Mouse (Mus musculus): ENCODE data around the gene Epb41l2.

The Epb41l2 gene

GRCm38 (mm10) chr10:25499323-25500071, 139.9 kb downstream of the Epb41l2 start:
- DNase-seq (ENCODE audit: low read depth, low spot score): no peak

- DNase-seq (ENCODE audit: low read depth, low spot score): no peak
Observed at GRCm38 (mm10) chr10:25503250-25503649, 143.7 kb downstream of the Epb41l2 start.

GRCm38 (mm10) chr10:25513821-25514220, 154.2 kb downstream of the Epb41l2 start:
- no peak for DNase-seq (ENCODE audit: low read depth, low spot score)

- no peak for DNase-seq (ENCODE audit: low read depth, low spot score)
Observed at GRCm38 (mm10) chr10:25519954-25520353, 160.4 kb downstream of the Epb41l2 start.

DNA sequence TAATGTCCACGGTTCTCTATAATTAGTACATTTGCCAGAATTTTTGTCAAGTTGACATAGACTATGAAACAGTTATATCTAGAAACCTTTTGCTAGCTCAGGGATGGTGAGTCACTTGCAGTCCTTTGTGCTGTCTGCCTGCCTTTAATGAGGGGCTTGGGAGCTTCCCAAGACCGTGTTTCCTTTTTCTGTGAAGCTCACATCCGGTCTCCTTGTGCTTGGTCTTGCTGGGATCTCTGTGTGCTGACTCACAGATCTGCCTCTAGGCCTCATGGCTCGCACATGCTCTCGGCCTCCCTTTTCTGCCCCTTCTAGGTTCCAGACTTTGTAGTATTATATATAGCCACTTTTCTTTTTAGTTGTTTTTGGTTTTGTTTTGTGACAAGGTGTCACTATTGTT, 160.8 kb downstream of the Epb41l2 start:
- DNase-seq (ENCODE audit: low read depth, low spot score): no peak

DNA sequence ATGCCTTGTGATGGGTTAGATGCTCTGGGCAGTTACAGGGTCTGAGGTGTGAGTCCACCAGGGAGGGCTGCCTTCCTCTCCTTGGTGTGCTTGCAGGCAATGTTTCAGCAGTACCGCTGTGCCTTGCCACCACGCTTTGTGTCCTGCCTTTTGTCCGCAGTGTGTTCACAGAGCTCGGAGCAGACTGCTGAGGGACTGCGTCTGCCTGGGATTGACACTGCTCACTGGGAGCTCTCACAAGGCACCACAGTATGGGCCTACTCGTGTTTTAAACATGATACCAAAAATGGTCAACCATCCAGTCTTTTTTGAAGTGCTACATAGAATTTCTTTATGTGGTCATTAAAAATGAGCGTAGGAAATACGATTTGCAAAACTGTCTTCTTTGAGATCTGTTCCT, 164.1 kb downstream of the Epb41l2 start:
- no peak for DNase-seq (ENCODE audit: low read depth, low spot score)

DNA sequence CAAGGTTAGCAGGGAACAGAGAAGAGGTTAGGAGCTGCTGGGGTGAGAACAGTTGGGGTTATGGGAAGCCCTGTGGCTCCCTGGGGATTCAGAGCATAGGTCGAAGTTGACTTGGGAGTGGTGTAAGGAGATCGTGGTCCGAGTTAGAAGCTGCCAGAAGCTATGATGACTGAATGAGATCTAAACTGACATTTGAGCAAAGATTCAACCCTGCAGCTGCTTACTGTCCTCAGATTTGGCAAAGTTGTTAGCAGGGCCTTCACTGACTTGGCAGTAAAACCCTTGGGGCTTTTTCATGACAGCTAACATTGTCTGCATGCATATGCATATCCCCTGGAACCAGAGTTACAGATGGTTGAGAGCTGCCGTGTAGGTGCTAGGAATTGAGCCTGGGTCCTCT, 166.6 kb downstream of the Epb41l2 start:
- DNase-seq (ENCODE audit: low read depth, low spot score): peak; percentile 16

DNA sequence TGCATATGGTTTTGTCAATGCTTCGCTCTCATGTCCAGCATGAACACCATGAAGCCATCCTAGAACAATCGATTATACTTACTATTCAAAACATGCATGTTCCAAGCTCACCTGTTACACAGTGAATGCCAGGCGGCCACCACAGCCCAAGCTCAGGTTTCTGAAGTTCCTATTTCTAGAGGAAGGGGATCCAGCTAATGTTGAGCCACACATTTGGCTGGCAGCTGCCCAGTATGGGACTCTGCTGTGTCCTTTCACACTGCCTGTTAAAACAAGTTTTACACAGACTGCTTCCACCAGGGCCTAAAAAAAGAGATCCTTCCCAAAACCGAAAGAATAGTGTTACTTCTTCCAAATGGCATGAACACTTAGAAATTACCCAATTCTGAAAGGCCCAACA, 167.0 kb downstream of the Epb41l2 start:
- no peak for DNase-seq (ENCODE audit: low read depth, low spot score)

GRCm38 (mm10) chr10:25527126-25527525, 167.5 kb downstream of the Epb41l2 start:
- peak; percentile 51 for DNase-seq (ENCODE audit: low read depth, low spot score)

GRCm38 (mm10) chr10:25531335-25531734, 171.7 kb downstream of the Epb41l2 start:
- DNase-seq (ENCODE audit: low read depth, low spot score): no peak

DNA sequence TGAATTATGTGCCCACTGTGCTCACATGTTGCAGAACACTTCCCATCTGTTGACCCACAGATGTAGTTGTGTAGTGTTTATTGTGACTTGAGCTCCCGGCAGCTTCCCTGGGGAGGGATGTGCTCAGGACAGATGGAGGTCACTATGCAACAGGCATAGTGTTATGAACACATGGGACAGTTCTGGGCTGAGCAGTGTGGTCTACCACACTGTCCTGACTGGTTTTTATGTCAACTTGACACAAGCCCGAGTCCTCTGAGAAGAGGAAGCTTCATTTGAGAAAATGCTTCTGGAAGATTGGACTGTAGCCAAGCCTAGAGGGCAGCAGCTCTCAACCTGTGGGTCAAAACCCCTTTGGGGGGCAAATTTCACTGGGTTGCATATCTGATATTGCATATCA, 173.5 kb downstream of the Epb41l2 start:
- no peak for DNase-seq (ENCODE audit: low read depth, low spot score)

GRCm38 (mm10) chr10:25533513-25534246, 174.1 kb downstream of the Epb41l2 start:
- no peak for DNase-seq (ENCODE audit: low read depth, low spot score)

- DNase-seq (ENCODE audit: low read depth, low spot score): no peak
Observed at GRCm38 (mm10) chr10:25534467-25534866, 174.9 kb downstream of the Epb41l2 start.

- no peak for DNase-seq (ENCODE audit: low read depth, low spot score)
Observed at GRCm38 (mm10) chr10:25535891-25536331, 176.3 kb downstream of the Epb41l2 start, which contains the start of gene Smlr1. Gene Smlr1 (minus strand): TSS chr10:25536267.

DNA sequence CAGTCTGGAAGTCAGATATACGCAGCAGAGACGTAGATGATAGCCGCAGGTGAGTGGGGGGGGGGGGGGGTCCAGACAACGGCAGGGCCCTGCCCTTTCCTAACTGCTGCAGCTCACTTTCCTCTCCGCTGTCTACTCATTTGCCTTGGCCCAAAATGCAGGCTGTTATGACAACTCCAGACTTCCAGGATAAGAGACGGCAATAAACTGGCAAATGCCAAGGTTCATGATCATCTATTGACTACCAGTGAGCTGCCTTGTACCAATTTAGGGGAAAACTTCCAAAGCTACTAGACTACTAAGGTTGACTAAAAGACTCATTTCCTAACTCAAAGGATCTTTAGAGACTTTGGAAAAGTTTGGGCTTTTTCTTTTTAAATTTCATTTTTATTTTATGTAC, 177.0 kb downstream of the Epb41l2 start:
- no peak for DNase-seq (ENCODE audit: low read depth, low spot score)

DNA sequence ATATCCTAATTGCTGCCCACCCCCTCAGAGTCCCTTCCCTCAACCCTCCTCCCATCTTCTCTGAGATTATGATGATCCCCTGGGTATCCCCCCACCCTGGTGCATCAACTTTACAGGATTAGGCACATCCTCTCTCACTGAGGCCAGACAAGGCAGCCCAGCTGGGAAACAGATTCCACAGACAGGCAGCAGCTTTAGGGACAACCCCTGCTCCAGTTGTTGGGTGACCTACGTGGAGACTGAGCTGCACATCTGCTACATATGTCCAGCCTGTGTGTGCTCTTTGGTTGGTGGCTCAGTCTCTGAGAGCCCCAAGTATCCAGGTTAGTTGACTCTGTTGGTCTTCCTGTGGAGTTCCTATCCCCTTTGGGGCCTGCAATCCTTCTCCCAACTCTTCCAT, 179.1 kb downstream of the Epb41l2 start:
- no peak for DNase-seq (ENCODE audit: low read depth, low spot score)

DNA sequence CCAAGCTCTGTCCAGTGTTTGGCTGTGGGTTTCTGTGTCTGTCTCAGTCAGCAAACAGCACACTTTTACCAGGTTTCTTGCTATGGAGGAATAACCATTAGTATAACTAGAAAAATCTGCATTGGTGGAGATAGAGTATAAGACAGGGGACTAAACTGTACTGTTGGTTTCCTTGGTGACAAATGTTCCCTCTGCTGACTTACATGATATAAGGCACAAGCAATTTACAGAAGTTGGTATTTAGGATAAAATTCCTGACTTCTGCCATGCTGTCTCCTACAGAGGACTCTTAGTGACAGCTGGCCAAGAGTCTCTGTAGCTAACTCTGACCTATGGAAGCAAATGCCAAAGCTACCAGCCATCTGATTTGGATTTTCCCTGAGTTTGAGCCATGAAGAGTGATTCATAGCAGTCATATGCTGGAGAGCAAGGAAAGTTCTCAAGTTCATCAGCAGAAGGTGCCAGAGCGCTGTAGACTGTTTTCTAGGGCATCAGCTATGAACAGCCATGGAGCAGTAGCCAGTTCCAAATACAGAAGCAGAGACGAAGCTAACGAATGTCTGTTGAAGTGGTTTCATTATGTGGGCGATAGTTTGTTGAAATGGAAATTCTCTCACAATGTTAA, 179.7 kb downstream of the Epb41l2 start:
- peak; percentile 32 for DNase-seq (ENCODE audit: low read depth, low spot score)

- DNase-seq (ENCODE audit: low read depth, low spot score): no peak
Observed at GRCm38 (mm10) chr10:25539771-25540168, 180.2 kb downstream of the Epb41l2 start.

DNA sequence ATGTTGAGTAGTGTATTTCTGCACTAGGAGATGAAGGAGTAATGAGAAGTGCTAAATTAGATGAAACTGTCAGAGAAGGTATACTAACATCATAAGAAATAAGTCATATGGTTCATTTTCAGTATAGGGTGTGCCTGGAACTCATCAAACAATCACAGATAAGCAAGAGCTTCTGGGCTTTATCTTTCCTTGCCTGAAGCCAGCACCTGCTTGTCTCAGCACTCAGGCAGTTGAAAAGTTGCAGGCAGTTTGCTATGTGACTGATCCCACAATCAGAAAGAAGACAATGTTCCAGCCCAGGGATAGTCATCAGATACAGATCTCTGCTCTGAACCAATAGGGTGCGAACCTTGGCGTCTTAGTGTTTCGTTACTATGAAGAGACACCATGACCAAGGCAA, 181.5 kb downstream of the Epb41l2 start:
- no peak for DNase-seq (ENCODE audit: low read depth, low spot score)

GRCm38 (mm10) chr10:25552936-25553335, 193.3 kb downstream of the Epb41l2 start:
- no peak for DNase-seq (ENCODE audit: low read depth, low spot score)

DNA sequence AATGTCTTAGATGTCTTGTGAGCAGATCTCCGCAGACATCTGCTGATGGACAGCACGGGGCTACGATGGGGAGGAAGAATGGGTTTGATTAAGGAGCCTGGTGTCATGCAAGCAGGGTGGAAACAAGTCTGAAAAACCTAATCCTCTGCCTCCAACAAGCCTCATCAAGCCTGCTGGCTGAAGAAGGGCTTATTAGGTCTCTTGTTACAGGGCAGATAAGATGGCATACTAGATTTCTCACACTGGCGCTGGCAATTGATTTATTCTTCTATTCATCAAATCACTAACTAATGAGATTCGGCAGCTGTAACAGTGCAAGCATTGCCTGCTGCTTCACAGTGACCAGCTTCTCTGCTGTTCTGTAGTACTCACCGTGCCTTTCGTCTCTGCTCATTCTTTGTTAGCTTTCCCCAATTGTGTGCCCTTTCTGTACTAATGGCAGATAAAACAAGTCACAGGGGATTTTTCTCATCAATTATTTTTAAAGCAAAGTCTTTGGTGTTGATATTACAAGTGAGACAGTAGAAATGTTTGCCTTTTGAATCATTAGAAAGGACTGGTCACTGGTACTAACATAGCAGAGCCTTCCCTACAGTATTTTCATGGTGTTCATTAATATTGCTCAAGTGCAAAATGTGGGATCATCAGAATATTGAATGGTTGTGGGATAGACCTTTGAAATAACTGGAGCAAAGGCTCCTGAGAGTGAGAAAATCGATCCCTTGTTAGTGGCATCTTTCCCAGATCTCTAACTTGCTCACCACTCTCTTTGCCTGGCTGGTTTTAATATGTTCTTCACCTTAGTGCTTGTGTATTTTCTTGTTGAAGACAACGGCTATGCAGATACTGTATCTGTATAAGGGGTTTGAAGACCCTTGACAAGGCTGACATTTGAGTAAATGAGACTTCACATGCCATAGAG, 212.0 kb downstream of the Epb41l2 start:
- DNase-seq (ENCODE audit: low read depth, low spot score): no peak
